Mouse (Mus musculus): ENCODE results near the gene App. TPM values are rescaled to one million over a fixed set of nuclear protein-coding genes. Genes with fewer than 3 reads are reported as not detected.

The App gene
- polyA plus RNA-seq (2015; fragmentation: Nextera tagmentation; extraction: Ambion mirVana) = 526 and 557 TPM in 2 replicates

DNA sequence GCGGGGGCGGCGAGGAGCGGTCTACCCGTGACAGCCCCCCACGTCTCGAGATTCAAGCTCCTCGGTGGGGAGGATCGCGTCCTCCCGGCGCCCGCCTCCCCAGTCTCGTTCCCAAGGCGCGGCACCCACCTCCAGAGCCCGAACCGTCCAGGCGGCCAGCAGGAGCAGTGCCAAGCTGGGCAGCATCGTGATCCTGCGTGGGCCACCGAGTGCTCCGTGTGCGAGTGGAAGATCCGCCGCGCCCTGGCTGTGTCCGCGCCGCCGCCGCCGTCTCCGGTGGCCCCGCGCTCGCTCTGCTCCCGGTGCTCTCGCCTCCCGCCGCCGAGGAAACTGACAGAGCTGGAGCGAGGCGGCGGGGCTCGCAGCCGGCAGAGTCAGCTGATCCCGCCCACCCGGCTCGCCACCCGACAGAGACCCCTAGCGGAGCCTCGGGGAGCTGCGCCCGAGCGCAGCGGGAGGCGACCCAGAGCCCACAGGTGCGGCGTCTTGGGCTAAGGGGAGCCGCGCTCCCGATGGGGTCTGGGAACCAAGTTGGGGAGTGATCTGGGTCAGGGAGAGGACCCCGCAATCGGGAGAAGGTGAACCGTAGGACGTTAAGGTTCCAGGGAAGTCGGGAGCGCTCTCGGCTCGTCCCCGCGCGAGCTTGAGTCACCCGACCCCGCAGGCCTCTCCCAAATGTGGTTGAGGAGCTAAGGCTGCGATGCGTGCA is at the start of gene App:
Gene App (minus strand): TSS at position 394 of the 709 bp plus-strand sequence.

